Mouse (Mus musculus) gastrocnemius, adult 8-10 months (tissue): Measurements from ENCODE around the gene Dse. TPM values are rescaled to one million over a fixed set of nuclear protein-coding genes. Genes with fewer than 3 reads are reported as not detected.

Experiments used
- DNase-seq, 2 experiments: peaks; one replicate each; pipeline ENCODE4 v3.0.0; 2022; ENCODE audit warnings: low spot score in 2 of 2
- total RNA-seq, 4 experiments: library from RNA; stranded (reverse); gene quantifications; 2 replicates each; pipeline ENCODE4 v1.2.4; 2022

Dse gene
- total RNA-seq, 4 experiments from 2014 or later: 2.4 to 3.9 (median 2.9) TPM

DNA sequence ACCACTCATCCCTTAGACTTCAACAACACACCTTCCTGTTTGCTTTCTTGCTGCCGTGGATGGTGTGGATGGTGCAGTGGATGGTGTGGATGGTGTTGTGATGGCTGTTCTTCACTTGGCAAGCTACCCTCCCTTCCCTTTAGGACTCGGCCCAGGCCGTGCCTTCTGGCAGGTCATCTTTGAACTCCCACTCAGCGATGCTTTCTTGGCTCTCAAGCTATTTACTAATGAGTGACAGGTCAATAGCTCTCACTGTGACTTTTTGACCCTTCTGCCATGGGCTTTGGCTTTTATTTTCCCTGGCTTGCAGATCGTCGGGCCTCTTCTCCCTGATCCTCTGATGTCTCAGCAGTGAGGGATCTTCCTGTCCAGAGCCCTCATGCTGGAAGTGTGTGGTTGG, 71.1 kb downstream of the Dse start:
- DNase-seq: no peak

DNA sequence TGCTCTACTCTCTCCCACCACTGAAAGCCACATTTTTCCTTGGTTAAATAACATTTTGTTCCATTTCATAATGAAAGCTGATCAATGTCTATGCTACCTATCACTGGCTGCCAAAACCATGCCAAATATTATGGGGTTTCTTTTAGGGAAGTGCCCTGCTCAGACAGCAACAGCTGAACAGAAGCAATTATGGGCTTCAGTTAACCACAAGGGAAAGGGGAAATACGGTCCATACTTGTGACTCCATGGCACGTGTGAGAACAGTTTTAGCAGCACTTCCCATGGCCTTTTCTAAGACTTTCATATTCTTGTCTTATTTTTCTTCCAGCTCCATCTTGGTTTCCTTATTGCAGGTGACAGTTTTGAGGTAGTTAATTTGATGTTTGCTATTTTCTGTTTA, 76.2 kb downstream of the Dse start:
- DNase-seq: no peak

DNA sequence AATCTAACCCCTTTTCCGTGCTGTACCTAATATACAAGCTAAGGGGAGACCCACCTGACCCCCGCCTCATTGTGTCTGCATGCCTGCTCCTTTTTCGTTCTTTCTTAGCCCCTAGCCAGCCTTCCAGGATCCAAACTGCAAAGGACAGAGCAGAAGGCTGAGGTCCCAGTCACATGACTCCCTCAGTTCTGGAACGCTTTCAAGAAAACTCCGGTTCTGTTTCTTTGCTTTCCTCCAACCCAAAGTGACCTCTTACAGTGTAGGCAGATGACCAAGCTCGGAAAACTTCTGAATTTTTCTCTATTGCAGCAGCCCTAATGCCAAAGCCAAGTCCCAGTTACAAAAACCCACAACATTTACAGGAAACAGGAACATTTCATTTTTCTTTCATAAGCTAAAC, 79.1 kb downstream of the Dse start:
- DNase-seq: peak in 1 of 2 experiments; percentile 10

DNA sequence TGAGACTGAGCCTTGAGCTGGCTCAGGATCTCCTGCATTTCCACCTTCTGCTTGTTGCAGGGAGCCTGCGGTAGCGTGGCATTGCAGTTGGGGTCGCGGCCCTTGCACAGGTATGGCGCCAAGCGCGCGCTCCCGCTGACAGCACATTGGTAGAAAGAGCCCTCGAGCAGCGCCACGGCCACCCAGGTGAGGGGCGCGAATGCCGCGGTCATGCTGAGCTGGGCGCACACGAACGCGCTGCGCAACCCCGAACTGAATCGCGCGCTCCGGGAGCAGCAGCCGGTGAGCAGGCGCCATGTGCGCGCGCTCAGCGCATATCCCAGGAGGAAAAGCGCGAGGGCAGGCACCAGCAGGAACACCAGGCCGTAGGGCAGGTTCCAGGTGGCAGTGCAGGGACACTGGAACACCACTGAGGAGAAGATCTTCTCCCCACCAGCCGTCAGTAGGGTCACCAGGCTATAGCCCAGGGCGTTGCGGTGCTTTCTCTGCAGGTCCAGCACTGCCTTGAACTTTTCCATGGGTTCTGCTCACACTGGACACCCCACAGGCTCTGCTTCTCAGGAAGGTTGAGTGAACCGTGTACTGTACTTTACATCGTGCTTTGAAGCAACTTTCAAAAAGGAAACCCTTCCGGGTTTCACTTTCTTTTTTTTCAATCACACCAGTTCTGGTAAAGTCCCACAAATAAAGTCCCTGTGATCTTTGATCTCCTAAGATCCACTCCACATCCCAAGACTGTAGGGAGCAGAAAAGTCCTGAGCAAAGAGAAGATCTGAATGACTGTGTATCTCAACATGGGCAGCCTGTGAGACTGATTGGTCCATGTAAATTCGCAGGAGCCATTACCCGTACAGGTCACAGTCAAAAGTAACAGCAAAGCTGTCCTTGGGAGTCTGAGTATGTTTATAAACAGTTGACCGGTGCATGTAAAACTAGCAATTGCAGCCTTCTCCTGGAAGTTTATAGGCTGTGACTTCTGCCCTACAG, 79.8 kb downstream of the Dse start, which contains the start of gene Calhm6:
Gene Calhm6, minus strand, starts transcription at position 593 of the 987 bp plus-strand sequence.
- DNase-seq: peak in 1 of 2 experiments; percentile 22

DNA sequence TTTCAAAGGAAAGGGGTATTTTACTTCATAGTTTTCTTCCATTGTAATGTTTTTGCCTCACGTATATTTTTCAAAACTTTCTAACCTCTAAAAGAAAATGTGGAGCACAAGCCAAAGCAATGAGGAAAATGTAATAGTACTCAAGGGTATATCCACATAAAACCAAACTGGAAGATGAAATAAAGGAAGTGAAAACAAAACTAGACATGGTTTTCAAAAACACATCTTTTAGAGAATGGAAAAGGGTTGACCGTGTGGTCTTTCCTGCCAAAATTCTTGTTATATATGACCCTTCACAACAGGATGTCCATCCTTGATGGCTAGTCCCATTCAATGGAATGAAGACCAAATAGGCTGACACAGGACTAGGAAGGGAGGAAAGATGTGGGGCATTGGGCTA, 89.1 kb downstream of the Dse start:
- no peak for DNase-seq

DNA sequence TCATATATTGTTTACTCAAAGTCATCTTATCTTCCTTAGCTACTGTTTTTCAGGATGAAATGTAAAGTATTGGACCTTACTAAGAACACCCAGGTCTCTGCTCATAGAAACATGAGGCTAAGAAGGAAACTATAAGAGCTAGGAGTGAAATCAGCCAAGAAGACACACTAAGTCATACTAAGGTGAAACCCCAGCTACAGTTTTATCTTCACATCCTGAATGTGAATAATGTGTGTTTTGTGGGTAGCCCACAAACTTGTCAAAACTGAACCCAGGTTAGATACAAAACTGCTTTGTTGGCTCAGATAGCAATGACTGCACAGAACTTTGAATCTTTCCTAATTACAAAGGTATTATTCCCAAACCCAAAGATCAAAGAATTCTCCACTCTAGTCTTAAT, 89.7 kb downstream of the Dse start:
- DNase-seq: no peak

DNA sequence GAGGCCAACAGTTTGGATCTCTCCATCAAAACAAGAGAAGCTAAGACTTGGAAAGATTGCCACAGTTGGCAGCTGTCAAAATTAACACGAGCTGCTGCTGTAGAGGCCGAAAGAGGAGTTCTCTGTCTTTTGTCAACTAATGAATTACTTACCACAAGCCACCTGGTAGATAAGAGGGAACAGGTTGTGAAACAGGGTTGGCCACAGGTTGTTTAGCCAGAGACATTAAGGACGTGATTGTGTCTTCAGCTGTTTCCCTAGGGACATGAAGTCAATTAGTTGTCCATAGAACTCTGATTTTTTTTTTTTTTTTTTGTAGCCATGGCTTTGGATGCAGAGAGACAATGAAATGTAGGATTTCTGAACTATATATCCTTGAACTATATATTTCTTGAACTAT, 90.4 kb downstream of the Dse start:
- no peak for DNase-seq

DNA sequence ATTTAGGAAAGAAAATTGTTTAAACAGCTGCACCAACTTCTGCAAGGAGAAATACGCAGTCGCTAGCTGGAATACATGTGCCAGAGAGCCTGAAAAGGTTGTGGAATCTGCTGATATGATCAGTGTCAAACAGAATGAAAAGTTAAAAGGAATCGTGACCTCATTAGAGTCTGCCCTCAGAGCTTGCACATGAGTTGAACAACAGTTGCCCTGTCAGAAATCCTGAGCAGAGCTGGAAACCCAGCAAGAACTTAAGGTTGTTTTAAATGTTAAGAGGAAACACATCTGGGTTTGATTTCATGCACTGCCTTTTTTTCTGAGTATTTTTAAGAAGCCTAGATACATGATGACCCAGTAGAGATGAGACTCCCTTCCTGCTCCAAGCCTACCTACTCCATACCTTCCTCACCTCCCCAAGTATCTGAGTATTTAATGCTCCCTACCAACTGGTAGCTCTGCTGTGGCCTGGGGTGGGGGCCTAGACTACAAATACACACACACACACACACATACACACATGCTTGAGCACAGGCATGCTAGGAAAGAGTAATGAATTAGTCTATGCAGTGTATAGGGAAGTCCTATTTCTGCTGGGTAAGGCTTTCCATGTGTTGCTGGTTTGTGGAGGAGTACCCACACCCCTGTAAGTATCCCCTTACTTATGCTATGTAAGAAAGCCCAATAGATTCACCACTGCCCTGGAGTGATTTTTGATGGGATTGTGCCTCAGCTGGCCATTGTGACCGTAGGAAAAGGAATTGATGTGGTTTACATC, 95.4 kb downstream of the Dse start:
- no peak for DNase-seq

DNA sequence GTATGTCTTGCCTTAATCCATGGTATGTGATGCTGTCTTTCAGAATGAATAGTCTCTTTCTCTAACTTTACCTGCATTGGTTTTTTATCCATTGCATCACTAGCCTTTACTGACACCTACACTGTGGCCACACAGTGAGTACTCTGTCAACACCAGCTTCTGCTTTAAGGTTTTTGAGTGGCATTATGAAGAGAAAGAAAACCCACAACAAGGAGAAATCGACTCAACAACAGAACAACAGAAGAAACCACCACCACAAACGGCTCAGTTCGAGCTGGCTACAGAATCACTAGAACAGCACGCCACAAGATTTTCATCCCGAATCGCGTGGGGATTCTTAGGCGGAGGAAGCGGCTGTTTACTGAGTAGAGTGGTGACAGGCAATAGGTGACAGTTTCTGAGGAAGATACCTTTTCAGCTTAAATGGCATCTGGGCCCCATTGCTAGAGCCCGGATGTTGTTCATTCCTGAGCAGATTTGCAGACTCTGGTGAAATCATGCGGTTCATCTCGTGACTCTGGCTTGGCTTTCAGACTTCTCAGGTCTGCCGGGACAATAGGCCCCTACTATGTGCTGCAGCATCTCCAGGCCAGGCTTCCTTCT, 96.6 kb downstream of the Dse start:
- DNase-seq: no peak

Other genes with a start within 250 kb of the Dse start
- 100 to 1,000 TPM; 173 to 185 (median 176) TPM for gene Rwdd1, start 188.1 kb downstream of the Dse start, total RNA-seq
- not detected for gene Trappc3l, start 170.1 kb downstream of the Dse start, total RNA-seq
- gene Calhm4, start 163.4 kb downstream of the Dse start, total RNA-seq: not detected
- gene Calhm5, start 111.2 kb downstream of the Dse start, total RNA-seq: under 1 TPM; 0.17 to 0.67 (median 0.40) TPM
- not detected for gene Calhm6, start 79.7 kb downstream of the Dse start, total RNA-seq
- gene Tspyl1, start 74.5 kb upstream of the Dse start, total RNA-seq: 10 to 100 TPM; 63.1 to 70.8 (median 66.4) TPM
- gene Tspyl4, start 89.7 kb upstream of the Dse start, total RNA-seq: 1 to 10 TPM; 1.3 to 1.7 (median 1.4) TPM
- not detected for gene Col10a1, start 182.3 kb upstream of the Dse start, total RNA-seq
- 1 to 10 TPM; 5.3 to 7.2 (median 5.9) TPM for gene Nt5dc1, start 210.8 kb upstream of the Dse start, total RNA-seq